Mouse (Mus musculus): Measurements from ENCODE around the gene AI481877. TPM values are rescaled to one million over a fixed set of nuclear protein-coding genes. Genes with fewer than 3 reads are reported as not detected.

Gene AI481877
- polyA plus RNA-seq, 1 experiment from 2014 or later = not detected

DNA sequence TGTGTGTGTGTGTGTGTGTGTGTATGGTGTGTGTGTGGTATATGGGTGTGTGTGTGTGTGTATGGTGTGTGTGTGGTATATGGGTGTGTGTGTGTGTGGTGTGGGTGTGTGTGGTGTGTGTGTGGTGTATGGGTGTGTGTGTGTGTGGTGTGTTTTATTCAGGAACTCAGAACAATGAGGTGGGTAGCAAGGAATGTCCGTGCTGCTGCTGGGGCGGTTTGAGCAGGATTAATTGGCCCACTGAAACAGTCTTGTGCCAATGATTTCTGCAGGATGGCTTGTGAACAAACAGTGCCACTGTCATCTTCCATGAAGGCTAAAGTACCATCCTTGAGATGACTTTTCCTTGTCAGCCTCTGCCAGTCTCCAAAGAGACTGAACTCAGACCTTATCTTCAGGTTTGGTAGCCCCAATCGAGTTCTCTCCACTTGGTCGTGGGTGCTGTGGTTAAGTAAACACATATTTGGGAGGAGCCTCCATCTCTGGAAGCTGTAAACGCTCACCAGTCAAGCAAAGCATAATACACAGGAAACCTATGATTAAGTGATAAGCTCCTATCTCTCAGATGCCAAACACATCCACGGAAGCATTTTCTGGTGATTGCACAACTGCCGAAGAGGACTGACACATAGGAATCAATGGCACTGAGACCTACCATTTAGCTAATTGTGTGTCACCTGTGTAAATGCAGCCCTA lies 18.3 kb upstream of the AI481877 start:
- 33% methylated on average over 7 of the region's 7 CpGs for WGBS
- H3K27ac ChIP-seq (ENCODE audit: low read length) = no peak overlapping the region

DNA sequence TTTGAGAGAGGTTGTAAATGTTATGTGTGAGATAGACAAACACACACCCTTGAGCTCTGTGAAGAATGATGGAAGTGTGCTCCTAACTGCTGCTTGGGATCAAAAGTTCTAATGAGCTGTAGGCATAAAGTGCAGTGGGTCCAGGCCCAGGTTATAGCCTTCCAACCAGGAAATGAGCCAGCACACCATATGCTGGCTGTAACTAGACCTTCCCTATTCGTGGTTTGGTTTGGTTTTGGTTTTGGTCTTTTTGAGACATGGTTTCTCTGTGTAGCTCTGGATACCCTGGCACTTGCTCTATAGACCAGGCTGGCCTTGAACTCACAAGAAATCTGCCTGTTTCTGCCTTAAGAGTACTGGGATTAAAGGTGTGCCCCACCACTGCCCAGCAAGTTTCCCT lies 13.2 kb upstream of the AI481877 start:
- no peaks in the 10 kb centered on the region for H3K4me1 ChIP-seq (ENCODE audit: control insufficient read depth, insufficient read depth, low read length)
- no peak for ATAC-seq (ENCODE audit: insufficient number of reproducible peaks, insufficient read depth, low FRiP score, low read depth)
- no peaks in the 10 kb centered on the region for H3K36me3 ChIP-seq (ENCODE audit: control insufficient read depth, insufficient read depth, low read length)
- no peak overlapping the region for H3K4me3 ChIP-seq (ENCODE audit: low read depth, low read length)
- no peaks in the 10 kb centered on the region for H3K27me3 ChIP-seq (ENCODE audit: control insufficient read depth, insufficient read depth, low read length)
- H3K9me3 ChIP-seq (ENCODE audit: control insufficient read depth, low read depth, low read length) = no peaks in the 10 kb centered on the region
- no peak overlapping the region for H3K27ac ChIP-seq (ENCODE audit: low read length)
- no peak overlapping the region for H3K9ac ChIP-seq (replicated peaks; ENCODE audit: low read depth, low read length)
- WGBS = 91% methylated on average over 1 of the region's 1 CpGs
- no peak overlapping the region for H3K4me2 ChIP-seq (replicated peaks; ENCODE audit: low read depth, low read length)

More for the DNA sequence above, 18.3 kb upstream of the AI481877 start:
- no peak overlapping the region for H3K4me2 ChIP-seq (replicated peaks; ENCODE audit: low read depth, low read length)
- H3K36me3 ChIP-seq (ENCODE audit: control insufficient read depth, insufficient read depth, low read length) = no peaks in the 10 kb centered on the region
- 0 out of 2 replicates have a peak, but pooled peaks have one; percentile 37 for ATAC-seq (ENCODE audit: insufficient number of reproducible peaks, insufficient read depth, low FRiP score, low read depth)
- no peak overlapping the region for H3K9ac ChIP-seq (replicated peaks; ENCODE audit: low read depth, low read length)
- H3K9me3 ChIP-seq (ENCODE audit: control insufficient read depth, low read depth, low read length) = no peaks in the 10 kb centered on the region
- H3K27me3 ChIP-seq (ENCODE audit: control insufficient read depth, insufficient read depth, low read length) = no peaks in the 10 kb centered on the region
- peaks cover 2% of the 10 kb centered on the region; the same call in 1 of the 2 replicates for H3K4me1 ChIP-seq (ENCODE audit: control insufficient read depth, insufficient read depth, low read length)
- no peak overlapping the region for H3K4me3 ChIP-seq (ENCODE audit: low read depth, low read length)

DNA sequence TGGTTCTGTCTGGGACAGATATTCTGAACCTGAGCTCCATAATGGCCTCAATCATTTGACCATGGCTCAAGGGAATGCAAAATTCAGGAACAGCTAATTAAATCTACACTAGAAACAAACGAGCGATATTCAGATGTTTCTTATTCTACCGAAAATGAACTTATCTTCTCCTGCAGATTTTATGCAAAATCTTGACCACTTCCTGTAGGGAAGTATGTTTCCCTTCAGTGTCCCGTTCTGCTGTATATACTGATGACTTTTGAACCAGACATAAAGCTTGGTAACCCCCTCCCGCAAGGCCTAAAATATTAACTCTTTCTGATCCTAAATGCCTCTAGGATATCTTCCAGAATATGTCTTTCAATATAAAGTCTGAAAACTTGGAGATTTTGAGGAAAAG lies 12.1 kb upstream of the AI481877 start:
- Histone ChIP-seq H3K4me3 (ENCODE audit: low read depth, low read length) (no peak overlapping the region), H3K4me1 (ENCODE audit: control insufficient read depth, insufficient read depth, low read length) (no peaks in the 10 kb centered on the region), H3K4me2 (replicated peaks; ENCODE audit: low read depth, low read length) (no peak overlapping the region), H3K36me3 (ENCODE audit: control insufficient read depth, insufficient read depth, low read length) (no peaks in the 10 kb centered on the region), H3K9ac (replicated peaks; ENCODE audit: low read depth, low read length) (no peak overlapping the region), H3K9me3 (ENCODE audit: control insufficient read depth, low read depth, low read length) (no peaks in the 10 kb centered on the region), H3K27me3 (ENCODE audit: control insufficient read depth, insufficient read depth, low read length) (no peaks in the 10 kb centered on the region), H3K27ac (ENCODE audit: low read length) (no peak overlapping the region)
- no peak for ATAC-seq (ENCODE audit: insufficient number of reproducible peaks, insufficient read depth, low FRiP score, low read depth)
- 60% methylated on average over 5 of the region's 5 CpGs for WGBS

DNA sequence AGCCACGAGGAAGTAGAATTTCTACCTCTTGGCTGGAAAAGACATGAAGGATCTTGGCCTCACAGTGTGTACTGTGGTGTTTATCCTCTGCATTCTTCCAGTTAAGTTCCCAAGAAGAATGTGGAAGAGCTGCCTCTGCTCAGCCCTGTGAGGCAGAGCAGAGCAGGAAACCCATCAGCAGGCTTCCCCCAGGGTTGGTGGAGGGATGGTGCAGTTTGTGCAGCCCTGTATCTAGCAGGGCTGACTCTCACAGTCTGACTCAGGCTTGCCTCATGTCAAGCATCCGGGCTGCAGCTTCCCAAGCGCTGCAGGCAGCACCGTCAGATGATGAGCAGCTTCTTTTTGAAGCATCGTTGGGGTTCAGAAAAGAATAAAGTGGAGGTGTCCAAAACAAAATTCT lies 10.3 kb upstream of the AI481877 start:
- Histone ChIP-seq H3K27ac (ENCODE audit: low read length) (no peak overlapping the region), H3K27me3 (ENCODE audit: control insufficient read depth, insufficient read depth, low read length) (no peaks in the 10 kb centered on the region), H3K4me3 (ENCODE audit: low read depth, low read length) (no peak overlapping the region), H3K36me3 (ENCODE audit: control insufficient read depth, insufficient read depth, low read length) (no peaks in the 10 kb centered on the region), H3K4me1 (ENCODE audit: control insufficient read depth, insufficient read depth, low read length) (no peaks in the 10 kb centered on the region), H3K4me2 (replicated peaks; ENCODE audit: low read depth, low read length) (no peak overlapping the region), H3K9ac (replicated peaks; ENCODE audit: low read depth, low read length) (no peak overlapping the region), H3K9me3 (ENCODE audit: control insufficient read depth, low read depth, low read length) (no peaks in the 10 kb centered on the region)
- WGBS = 64% methylated on average over 5 of the region's 5 CpGs
- ATAC-seq (ENCODE audit: insufficient number of reproducible peaks, insufficient read depth, low FRiP score, low read depth) = no peak

DNA sequence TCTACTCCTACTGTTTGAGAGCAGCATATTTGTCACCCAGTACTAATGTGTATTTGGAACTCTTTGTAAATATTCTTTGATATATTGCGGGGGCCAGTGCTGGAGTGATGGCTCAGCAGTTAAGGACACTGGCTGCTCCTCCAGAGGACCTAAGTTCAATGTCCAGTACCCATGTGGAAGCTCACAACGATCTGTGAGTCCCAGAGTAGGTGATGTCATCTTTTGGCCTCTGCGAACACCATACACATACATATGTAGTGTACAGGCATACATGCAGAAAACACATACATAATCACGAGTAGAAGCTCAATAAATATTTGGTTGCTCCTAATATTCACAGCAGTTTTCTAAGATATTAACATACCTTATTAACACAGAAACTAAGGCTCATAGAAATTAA lies 9.8 kb downstream of the AI481877 start:
- H3K9ac ChIP-seq (replicated peaks; ENCODE audit: low read depth, low read length) = no peak overlapping the region
- no peaks in the 10 kb centered on the region for H3K27me3 ChIP-seq (ENCODE audit: control insufficient read depth, insufficient read depth, low read length)
- no peak overlapping the region for H3K27ac ChIP-seq (ENCODE audit: low read length)
- H3K4me3 ChIP-seq (ENCODE audit: low read depth, low read length) = no peak overlapping the region
- H3K9me3 ChIP-seq (ENCODE audit: control insufficient read depth, low read depth, low read length) = no peaks in the 10 kb centered on the region
- no peak overlapping the region for H3K4me2 ChIP-seq (replicated peaks; ENCODE audit: low read depth, low read length)
- H3K36me3 ChIP-seq (ENCODE audit: control insufficient read depth, insufficient read depth, low read length) = no peaks in the 10 kb centered on the region
- no peak for ATAC-seq (ENCODE audit: insufficient number of reproducible peaks, insufficient read depth, low FRiP score, low read depth)
- no peaks in the 10 kb centered on the region for H3K4me1 ChIP-seq (ENCODE audit: control insufficient read depth, insufficient read depth, low read length)
- WGBS = 70% methylated on average over 4 of the region's 4 CpGs

DNA sequence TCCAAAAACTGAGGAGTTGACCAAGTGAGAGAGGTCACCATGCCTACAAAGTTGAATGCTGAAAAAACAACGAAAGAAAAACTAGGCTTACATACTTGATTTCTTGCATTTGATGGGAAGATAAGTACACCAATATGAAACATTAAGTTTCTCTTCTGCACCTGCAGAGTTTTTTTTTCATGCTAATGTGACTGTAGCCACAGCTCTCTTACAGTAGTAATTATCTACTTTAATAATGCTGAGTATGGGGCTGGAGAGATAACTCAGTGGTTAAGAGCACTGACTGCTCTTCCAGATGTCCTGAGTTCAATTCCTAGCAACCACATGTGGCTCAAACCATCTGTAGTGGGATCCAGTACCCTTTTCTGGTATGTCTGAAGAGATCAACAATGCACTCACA lies 13.7 kb downstream of the AI481877 start:
- WGBS = 89% methylated on average over 1 of the region's 1 CpGs
- no peaks in the 10 kb centered on the region for H3K36me3 ChIP-seq (ENCODE audit: control insufficient read depth, insufficient read depth, low read length)
- H3K27ac ChIP-seq (ENCODE audit: low read length) = no peak overlapping the region
- H3K4me2 ChIP-seq (replicated peaks; ENCODE audit: low read depth, low read length) = no peak overlapping the region
- H3K4me3 ChIP-seq (ENCODE audit: low read depth, low read length) = no peak overlapping the region
- H3K9ac ChIP-seq (replicated peaks; ENCODE audit: low read depth, low read length) = no peak overlapping the region
- H3K27me3 ChIP-seq (ENCODE audit: control insufficient read depth, insufficient read depth, low read length) = no peaks in the 10 kb centered on the region
- ATAC-seq (ENCODE audit: insufficient number of reproducible peaks, insufficient read depth, low FRiP score, low read depth) = no peak
- H3K4me1 ChIP-seq (ENCODE audit: control insufficient read depth, insufficient read depth, low read length) = no peaks in the 10 kb centered on the region
- H3K9me3 ChIP-seq (ENCODE audit: control insufficient read depth, low read depth, low read length) = no peaks in the 10 kb centered on the region

DNA sequence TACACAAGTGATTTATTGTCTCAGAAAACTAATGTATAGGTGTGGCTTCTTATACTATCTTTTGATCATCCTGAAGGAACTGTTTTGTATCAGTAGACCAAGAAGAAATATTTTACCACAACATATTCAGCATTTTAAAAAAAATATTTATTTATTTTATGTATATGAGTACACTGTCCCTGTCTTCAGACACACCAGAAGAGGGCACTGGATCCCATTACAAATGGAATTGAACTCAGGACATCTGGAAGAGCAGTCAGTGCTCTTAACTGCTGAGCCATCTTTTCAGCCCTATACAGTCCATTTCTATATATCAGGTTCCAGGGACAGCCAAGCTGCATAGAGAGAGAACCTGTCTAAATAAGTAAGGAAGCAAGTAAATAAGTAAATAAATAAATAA lies 15.2 kb downstream of the AI481877 start:
- no peaks in the 10 kb centered on the region for H3K9me3 ChIP-seq (ENCODE audit: control insufficient read depth, low read depth, low read length)
- H3K36me3 ChIP-seq (ENCODE audit: control insufficient read depth, insufficient read depth, low read length) = no peaks in the 10 kb centered on the region
- no peak overlapping the region for H3K9ac ChIP-seq (replicated peaks; ENCODE audit: low read depth, low read length)
- no peak overlapping the region for H3K27ac ChIP-seq (ENCODE audit: low read length)
- no peak for ATAC-seq (ENCODE audit: insufficient number of reproducible peaks, insufficient read depth, low FRiP score, low read depth)
- H3K4me3 ChIP-seq (ENCODE audit: low read depth, low read length) = no peak overlapping the region
- H3K4me1 ChIP-seq (ENCODE audit: control insufficient read depth, insufficient read depth, low read length) = no peaks in the 10 kb centered on the region
- H3K4me2 ChIP-seq (replicated peaks; ENCODE audit: low read depth, low read length) = no peak overlapping the region
- H3K27me3 ChIP-seq (ENCODE audit: control insufficient read depth, insufficient read depth, low read length) = no peaks in the 10 kb centered on the region

DNA sequence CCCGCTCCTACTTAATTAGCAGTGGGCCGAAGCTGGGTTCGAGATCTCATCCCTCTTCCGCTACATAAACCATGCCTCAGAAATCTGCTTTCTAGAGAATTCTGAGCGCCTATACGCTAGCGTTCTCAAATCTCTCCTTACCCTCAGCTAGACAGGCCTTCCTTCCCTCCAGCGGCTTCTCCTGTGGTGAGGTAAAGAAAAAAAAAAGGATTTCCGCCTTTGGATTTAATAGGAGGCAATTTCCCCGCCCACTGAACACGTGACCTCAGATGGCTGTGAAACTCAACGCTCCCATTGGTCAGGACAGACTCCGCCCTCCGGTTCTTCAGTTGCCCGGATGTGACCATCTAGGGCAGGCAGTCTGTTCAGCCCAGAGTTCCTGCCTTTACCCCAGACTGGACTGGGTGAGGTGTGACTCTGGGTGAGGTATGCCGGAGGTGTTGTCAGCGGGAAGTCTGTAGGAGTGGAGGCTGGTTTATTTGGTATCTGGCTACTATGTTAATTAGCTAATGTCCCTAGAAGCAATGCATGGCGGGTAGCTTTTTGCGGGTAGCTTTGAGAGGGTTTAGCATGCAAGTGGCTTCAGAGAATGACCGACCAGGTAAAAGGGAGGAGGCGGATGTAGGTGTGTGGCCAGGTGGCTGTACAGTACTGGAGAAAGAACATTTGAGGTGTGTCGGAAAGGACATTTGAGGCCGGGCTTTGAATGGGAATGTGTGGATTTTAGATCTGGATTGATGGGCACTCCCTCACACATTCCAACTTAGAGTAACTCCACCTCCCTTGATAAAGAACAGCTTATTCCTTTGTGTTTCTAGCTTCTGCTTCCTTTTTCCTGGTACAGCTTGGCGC lies 20.9 kb downstream of the AI481877 start:
- H3K9me3 ChIP-seq (ENCODE audit: control insufficient read depth, low read depth, low read length) = no peaks in the 10 kb centered on the region
- H3K27me3 ChIP-seq (ENCODE audit: control insufficient read depth, insufficient read depth, low read length) = no peaks in the 10 kb centered on the region
- H3K36me3 ChIP-seq (ENCODE audit: control insufficient read depth, insufficient read depth, low read length) = no peaks in the 10 kb centered on the region
- H3K4me3 ChIP-seq (ENCODE audit: low read depth, low read length) = no peak overlapping the region
- no peak overlapping the region; the same call in 1 of the 2 replicates for H3K27ac ChIP-seq (ENCODE audit: low read length)
- no peak overlapping the region for H3K4me2 ChIP-seq (replicated peaks; ENCODE audit: low read depth, low read length)
- H3K9ac ChIP-seq (replicated peaks; ENCODE audit: low read depth, low read length) = no peak overlapping the region
- 90% methylated on average over 24 of the region's 24 CpGs for WGBS
- H3K4me1 ChIP-seq (ENCODE audit: control insufficient read depth, insufficient read depth, low read length) = no peaks in the 10 kb centered on the region
- peak; percentile 87 for ATAC-seq (ENCODE audit: insufficient number of reproducible peaks, insufficient read depth, low FRiP score, low read depth)

Data from stomach, embryonic 14.5 days (tissue).